Mouse (Mus musculus): ENCODE data around the gene Spn.

- no peak for TF ChIP-seq EP300 (IDR thresholded peaks at IDR 0.05; ENCODE audit: low read depth)
- no peak for TF ChIP-seq CTCF (IDR thresholded peaks at IDR 0.05; ENCODE audit: low read depth)
These were observed 4.5 kb downstream of the Spn start for GRCm38 (mm10) chr7:127133125-127133524.

Measured in heart, postnatal 0 days (tissue).